Mouse (Mus musculus) liver, postnatal 0 days (tissue): ENCODE results near the gene Speg. TPM values are rescaled to one million over a fixed set of nuclear protein-coding genes. Genes with fewer than 3 reads are reported as not detected.
A peak's percentile ranks its signal among the peaks of the same experiment; 100 is the strongest.

Experiments
- ATAC-seq: fragments of 200-750 bp; cut with Nextera tagmentation; 2 replicates; pipeline ENCODE4 v1.8.0; 2017; ENCODE audit warnings: mild to moderate bottlenecking, moderate library complexity
- DNase-seq: peaks from one replicate; pipeline ENCODE4 v3.0.0-alpha.2; 2016
- H3K27ac ChIP-seq: fragments of 300-500 bp; sonication (generic); 2 replicates; pipeline ENCODE4 v1.5.1; 2014; ENCODE audit warnings: antibody characterized with exemption, moderate library complexity, mild to moderate bottlenecking, low read depth
- H3K27me3 ChIP-seq: fragments of 300-500 bp; sonication (generic); 2 replicates; pipeline ENCODE4 v1.6.1; 2014; ENCODE audit warnings: low read length, control low read depth, mixed read lengths; ENCODE audit not compliant: insufficient read depth
- H3K36me3 ChIP-seq: fragments of 300-500 bp; sonication (generic); replicated peaks from 2 replicates; pipeline ENCODE4 v1.6.1; 2014; ENCODE audit warnings: mild to moderate bottlenecking, control low read depth, low read length, moderate library complexity, mixed read lengths; ENCODE audit not compliant: insufficient read depth
- H3K4me1 ChIP-seq: fragments of 300-500 bp; sonication (generic); 2 replicates; pipeline ENCODE4 v1.6.1; 2014; ENCODE audit warnings: antibody characterized with exemption, mild to moderate bottlenecking, control low read depth; ENCODE audit not compliant: insufficient read depth
- H3K4me2 ChIP-seq: fragments of 300-500 bp; sonication (generic); 2 replicates; pipeline ENCODE4 v1.6.1; 2014; ENCODE audit warnings: low read depth, mild to moderate bottlenecking, low read length, moderate library complexity, mixed read lengths
- H3K4me3 ChIP-seq: fragments of 300-500 bp; sonication (generic); 2 replicates; pipeline ENCODE4 v1.5.1; 2014; ENCODE audit warnings: low read depth, low read length
- H3K9ac ChIP-seq: fragments of 300-500 bp; sonication (generic); replicated peaks from 2 replicates; pipeline ENCODE4 v1.6.1; 2014; ENCODE audit warnings: mild to moderate bottlenecking, moderate library complexity
- H3K9me3 ChIP-seq: fragments of 300-500 bp; sonication (generic); 2 replicates; pipeline ENCODE4 v1.6.1; 2016; ENCODE audit warnings: mild to moderate bottlenecking, control low read depth, low read length, mixed read lengths
- CTCF ChIP-seq: sonication (generic); IDR thresholded peaks from 2 replicates; pipeline ENCODE4 v1.5.1; 2016; ENCODE audit warnings: antibody characterized with exemption, low read depth
- EP300 ChIP-seq: IDR thresholded peaks from 2 replicates; pipeline ENCODE4 v1.6.1; 2016; ENCODE audit warnings: antibody characterized with exemption, low read depth, mild to moderate bottlenecking
- WGBS: fragments of 180-500 bp; shearing (Covaris S2); extraction: QIAGEN DNeasy Blood & Tissue Kit; methylation state at CpG from one replicate; pipeline ENCODE4 v1.1.7; 2014; ENCODE audit not compliant: insufficient replicate concordance; 5-methylcytosine and 5-hydroxymethylcytosine counted together
- polyA plus RNA-seq: library from polyadenylated mRNA; unstranded; fragments of >200 nt; fragmentation: Nextera tagmentation; extraction: Ambion mirVana; gene quantifications from 2 replicates; pipeline ENCODE4 v1.2.1, GENCODE M21; 2015

Gene Speg
- polyA plus RNA-seq, 1 experiment from 2014 or later: 3.5 TPM

DNA sequence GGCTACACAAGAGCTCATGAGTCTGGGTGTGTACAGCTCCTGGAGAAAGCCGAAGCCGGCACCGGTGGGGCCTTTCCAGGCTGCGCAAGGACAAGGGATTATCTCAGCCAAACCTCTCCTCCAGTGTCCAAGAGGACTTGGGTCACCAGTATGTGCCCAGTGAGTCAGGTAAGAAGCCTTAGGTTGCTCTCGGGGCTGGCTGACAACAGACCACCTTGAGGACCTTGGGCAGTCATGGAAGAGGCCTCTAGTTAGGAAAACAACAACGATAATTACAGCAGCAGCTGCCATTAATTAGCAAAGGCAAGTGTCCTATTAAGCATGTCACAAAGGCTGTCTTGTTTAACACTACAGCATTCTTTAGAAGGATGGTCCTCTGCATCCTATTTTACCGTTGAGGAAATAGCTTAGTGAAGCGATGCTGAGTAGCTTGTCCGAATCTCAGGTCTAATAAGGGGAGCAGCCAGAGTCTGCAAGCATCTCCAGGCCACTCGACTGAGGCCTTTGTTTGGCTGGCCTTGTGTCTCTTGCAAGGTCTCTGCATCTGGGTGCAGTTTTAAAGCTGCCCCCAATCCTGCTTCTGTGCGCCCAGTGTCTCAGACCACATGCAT, 48.8 kb downstream of the Speg start:
- peaks cover 47% of the 10 kb centered on the region for H3K27me3 ChIP-seq
- H3K4me1 ChIP-seq: peaks cover 3% of the 10 kb centered on the region; the same call in 1 of the 2 replicates
- no peak overlapping the region for H3K27ac ChIP-seq
- H3K4me3 ChIP-seq: no peak overlapping the region
- no peak for DNase-seq
- H3K9me3 ChIP-seq: no peaks in the 10 kb centered on the region
- ATAC-seq: no peak
- H3K9ac ChIP-seq: no peak overlapping the region
- TF ChIP-seq CTCF (no peak), EP300 (no peak)
- H3K36me3 ChIP-seq: no peaks in the 10 kb centered on the region
- no peak overlapping the region for H3K4me2 ChIP-seq
- 73% methylated on average over 11 of the region's 11 CpGs for WGBS

DNA sequence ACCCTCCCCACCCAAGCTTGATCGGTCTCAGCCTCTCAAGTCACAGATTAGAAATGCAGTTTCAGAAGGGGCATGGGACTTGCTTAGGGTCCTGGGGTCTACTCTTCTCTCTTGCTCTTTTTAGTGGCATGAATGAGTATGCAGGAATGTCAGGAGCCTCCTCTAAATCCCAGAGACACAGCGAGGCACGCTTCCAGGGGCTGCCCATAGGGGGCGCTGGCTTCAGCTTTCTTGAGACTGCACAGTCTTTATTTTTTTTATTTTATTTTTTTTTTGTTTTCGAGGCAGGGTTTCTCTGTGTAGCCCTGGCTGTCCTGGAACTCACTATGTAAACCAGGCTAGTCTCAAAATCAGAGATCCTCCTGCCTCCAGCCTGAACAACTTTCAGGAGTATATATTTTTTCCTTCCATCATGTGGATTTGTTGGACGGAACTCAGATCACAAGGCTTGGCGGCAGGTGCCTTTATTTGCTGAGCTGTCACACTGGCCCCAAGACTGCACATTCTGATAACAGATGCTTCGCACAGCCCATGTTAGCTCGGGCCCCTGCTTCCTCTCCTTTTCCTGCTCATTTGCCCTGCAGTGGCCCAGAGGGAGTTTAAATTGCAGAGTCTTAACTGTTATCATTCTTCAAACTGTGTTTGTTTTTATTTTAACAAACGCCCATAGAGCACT, 50.8 kb downstream of the Speg start:
- ATAC-seq (no peak), DNase-seq (peak; percentile 67)
- Histone ChIP-seq H3K4me1 (peaks cover 3% of the 10 kb centered on the region; the same call in 1 of the 2 replicates), H3K27ac (no peak overlapping the region), H3K27me3 (peaks cover 45% of the 10 kb centered on the region), H3K36me3 (no peaks in the 10 kb centered on the region), H3K9ac (no peak overlapping the region), H3K4me2 (no peak overlapping the region), H3K9me3 (no peaks in the 10 kb centered on the region), H3K4me3 (no peak overlapping the region)
- TF ChIP-seq EP300 (no peak), CTCF (peak; percentile 67)
- WGBS: 17% methylated on average over 10 of the region's 10 CpGs

DNA sequence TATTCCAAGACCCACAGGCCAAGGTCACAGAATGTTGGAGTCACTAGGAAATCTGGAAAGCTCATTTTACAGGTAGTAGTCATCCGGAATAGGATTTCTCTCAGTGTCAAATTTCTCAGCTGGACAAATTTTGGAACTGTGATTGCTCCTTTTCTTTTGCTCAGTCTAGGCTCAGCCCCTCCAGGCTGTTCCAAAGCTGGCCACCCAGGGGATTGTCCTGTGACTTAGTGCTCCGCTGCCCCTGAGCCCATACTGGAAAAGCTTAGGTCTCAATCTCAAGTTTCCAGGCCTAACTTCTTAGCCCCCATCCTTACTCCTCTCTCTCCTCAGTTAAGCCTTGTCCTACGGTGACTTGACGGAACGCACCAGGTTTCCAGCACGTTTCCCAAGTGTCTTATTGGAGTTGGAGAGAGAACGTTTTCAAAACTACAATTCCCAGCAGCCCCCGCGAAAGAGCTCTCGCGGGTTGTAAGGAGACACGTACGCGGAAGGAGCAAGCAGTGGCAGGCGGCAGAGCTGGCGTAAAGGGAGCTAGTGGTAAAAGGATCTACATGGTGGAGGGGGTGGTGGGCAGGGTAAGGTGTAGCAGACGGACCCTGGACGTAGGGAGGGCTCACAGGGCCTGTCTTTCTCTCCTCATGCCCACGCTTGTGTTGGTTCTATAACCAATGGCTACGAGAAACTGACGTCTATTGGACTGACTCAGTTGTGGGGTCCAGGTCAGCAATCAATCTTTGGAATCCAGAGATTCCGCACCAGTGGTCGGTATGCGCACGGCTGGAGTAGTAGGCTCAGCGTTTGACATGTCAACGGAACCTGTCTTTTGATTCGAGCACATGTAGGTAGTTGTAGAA, 60.6 kb downstream of the Speg start, which contains the start of gene Gmppa:
Gene Gmppa, plus strand, starts transcription at position 456 of the 854 bp plus-strand sequence.
- H3K27me3 ChIP-seq: no peaks in the 10 kb centered on the region
- peak within 1 kb of the TSS; percentile 83 for H3K9ac ChIP-seq
- DNase-seq (peak; percentile 82), ATAC-seq (peak; percentile 80)
- no peaks in the 10 kb centered on the region for H3K9me3 ChIP-seq
- H3K36me3 ChIP-seq: 0 out of 2 replicates have a peak, but pooled peaks cover 3% of the 10 kb centered on the region
- TF ChIP-seq CTCF (no peak), EP300 (no peak)
- H3K4me1 ChIP-seq: peaks cover 9% of the 10 kb centered on the region
- WGBS: 7% methylated on average over 28 of the region's 28 CpGs
- peak within 1 kb of the TSS; percentile 81 for H3K4me3 ChIP-seq
- peak within 1 kb of the TSS; percentile 86 for H3K4me2 ChIP-seq
- peak within 1 kb of the TSS; percentile 67 for H3K27ac ChIP-seq

DNA sequence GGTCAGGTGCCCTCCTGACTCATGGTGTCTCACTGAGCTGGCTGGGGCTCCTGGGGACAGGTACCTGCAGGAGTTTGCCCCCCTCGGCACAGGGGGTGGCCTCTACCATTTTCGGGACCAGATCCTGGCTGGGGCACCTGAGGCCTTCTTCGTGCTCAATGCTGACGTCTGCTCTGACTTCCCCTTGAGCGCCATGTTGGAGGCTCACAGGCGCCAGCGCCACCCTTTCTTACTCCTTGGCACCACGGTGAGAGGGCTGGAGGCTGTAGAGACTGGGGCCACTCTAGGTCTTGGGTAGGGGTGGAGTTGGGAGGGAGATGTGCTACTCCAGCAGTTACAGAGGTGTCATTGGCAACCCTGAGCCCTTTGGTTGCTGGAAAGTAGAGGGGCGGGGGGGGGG, 63.7 kb downstream of the Speg start:
- ATAC-seq: no peak
- TF ChIP-seq CTCF: no peak
- no peak for TF ChIP-seq EP300
- no peaks in the 10 kb centered on the region for H3K9me3 ChIP-seq
- 0 out of 2 replicates have a peak, but pooled peaks cover 10% of the 10 kb centered on the region for H3K36me3 ChIP-seq
- peaks cover 9% of the 10 kb centered on the region for H3K4me1 ChIP-seq
- H3K9ac ChIP-seq: no peak overlapping the region
- H3K4me2 ChIP-seq: no peak overlapping the region
- H3K27me3 ChIP-seq: no peaks in the 10 kb centered on the region
- H3K27ac ChIP-seq: no peak overlapping the region
- no peak overlapping the region for H3K4me3 ChIP-seq
- no peak for DNase-seq
- WGBS: 83% methylated on average over 8 of the region's 9 CpGs

DNA sequence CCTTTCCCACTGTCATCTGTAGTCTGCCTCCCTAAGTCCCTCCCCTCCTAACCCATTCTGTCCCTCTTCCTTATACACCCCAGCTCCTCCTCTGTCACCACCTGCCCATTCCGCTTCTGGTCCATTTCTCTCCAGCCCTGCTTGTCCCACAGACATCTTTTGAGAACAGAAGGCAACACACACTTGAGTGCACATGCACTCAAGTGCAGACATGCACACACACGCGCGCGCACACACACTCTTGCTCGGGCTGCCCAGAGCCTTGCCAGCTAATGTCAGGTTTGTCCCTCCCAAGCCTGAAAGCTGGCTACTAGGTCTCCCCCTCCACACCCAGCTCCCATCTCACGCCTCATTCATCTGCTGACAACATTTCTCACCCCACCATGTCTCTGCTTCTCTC, 65.6 kb downstream of the Speg start:
- TF ChIP-seq CTCF (no peak), EP300 (no peak)
- WGBS: 91% methylated on average over 7 of the region's 7 CpGs
- peaks cover 9% of the 10 kb centered on the region for H3K4me1 ChIP-seq
- H3K36me3 ChIP-seq: 0 out of 2 replicates have a peak, but pooled peaks cover 10% of the 10 kb centered on the region
- H3K4me3 ChIP-seq: no peak overlapping the region
- no peak overlapping the region for H3K4me2 ChIP-seq
- H3K27me3 ChIP-seq: no peaks in the 10 kb centered on the region
- ATAC-seq (no peak), DNase-seq (no peak)
- no peak overlapping the region for H3K27ac ChIP-seq
- no peak overlapping the region for H3K9ac ChIP-seq
- no peaks in the 10 kb centered on the region for H3K9me3 ChIP-seq
